Mouse (Mus musculus): ENCODE data around the gene Tsfm.
A peak's percentile ranks its signal among the peaks of the same experiment; 100 is the strongest.
"Not testable (repeated sequence)": the region's sequence is repeated elsewhere in the genome, so short reads cannot be mapped to it uniquely, and the experiment has no call there.

Gene Tsfm

GRCm38 (mm10) chr10:127030336-127031296 lies at the start of gene Tsfm:
Gene Tsfm, minus strand, starts transcription at chr10:127030840.
- peak; percentile 94 for DNase-seq (ENCODE audit: low spot score)

- peak; percentile 59 for DNase-seq (ENCODE audit: low spot score)
Observed at GRCm38 (mm10) chr10:127079665-127080391, 49.2 kb upstream of the Tsfm start.

GRCm38 (mm10) chr10:127078677-127079575 lies 48.3 kb upstream of the Tsfm start:
- peak; percentile 75 for DNase-seq (ENCODE audit: low spot score)

- DNase-seq (ENCODE audit: low spot score) = peak; percentile 39
Observed at GRCm38 (mm10) chr10:127078001-127078676, 47.5 kb upstream of the Tsfm start.

GRCm38 (mm10) chr10:127077515-127077914 lies 46.9 kb upstream of the Tsfm start:
- no peak for DNase-seq (ENCODE audit: low spot score)

GRCm38 (mm10) chr10:127076082-127076481 lies 45.4 kb upstream of the Tsfm start:
- no peak for DNase-seq (ENCODE audit: low spot score)

- no peak for DNase-seq (ENCODE audit: low spot score)
Observed at GRCm38 (mm10) chr10:127075651-127076050, 45.0 kb upstream of the Tsfm start.

- DNase-seq (ENCODE audit: low spot score) = no peak
Observed at GRCm38 (mm10) chr10:127075080-127075479, 44.4 kb upstream of the Tsfm start, which contains the start of gene Agap2. Gene Agap2, plus strand, starts transcription at chr10:127075284.

- no peak for DNase-seq (ENCODE audit: low spot score)
Observed at GRCm38 (mm10) chr10:127073981-127074380, 43.3 kb upstream of the Tsfm start.

- DNase-seq (ENCODE audit: low spot score) = not testable (repeated sequence)
Observed at GRCm38 (mm10) chr10:127072969-127073368, 42.3 kb upstream of the Tsfm start.

GRCm38 (mm10) chr10:127072270-127072669 lies 41.6 kb upstream of the Tsfm start:
- DNase-seq (ENCODE audit: low spot score) = not testable (repeated sequence)

- DNase-seq (ENCODE audit: low spot score) = no peak
Observed at GRCm38 (mm10) chr10:127071203-127071602, 40.6 kb upstream of the Tsfm start.

- DNase-seq (ENCODE audit: low spot score) = peak; percentile 95
Observed at GRCm38 (mm10) chr10:127070190-127071121, 39.8 kb upstream of the Tsfm start, which contains the start of gene Tspan31. Gene Tspan31, minus strand, starts transcription at chr10:127070264.

GRCm38 (mm10) chr10:127069281-127070189 lies 38.9 kb upstream of the Tsfm start:
- DNase-seq (ENCODE audit: low spot score) = peak; percentile 72

- DNase-seq (ENCODE audit: low spot score) = no peak
Observed at GRCm38 (mm10) chr10:127068360-127069038, 37.9 kb upstream of the Tsfm start.

GRCm38 (mm10) chr10:127066519-127067018 lies 35.9 kb upstream of the Tsfm start:
- DNase-seq (ENCODE audit: low spot score) = no peak

- no peak for DNase-seq (ENCODE audit: low spot score)
Observed at GRCm38 (mm10) chr10:127065981-127066380, 35.3 kb upstream of the Tsfm start.

Measured in retina, embryonic 14.5 days (tissue).